Mouse (Mus musculus) spleen, adult 2 months (tissue): ENCODE data around the gene Kdsr.

Experiments used
- CTCF ChIP-seq: fragments of 200-500 bp; IDR thresholded peaks from 2 replicates; pipeline ENCODE4 v1.5.1; 2011; ENCODE audit warnings: mild to moderate bottlenecking, inconsistent platforms; ENCODE audit not compliant: insufficient read depth, insufficient read length, insufficient replicate concordance; ENCODE audit errors: extremely low read depth
- POLR2A ChIP-seq: fragments of 200-500 bp; IDR thresholded peaks from 2 replicates; pipeline ENCODE4 v1.6.1; 2011; ENCODE audit warnings: low read depth, low read length, inconsistent platforms

DNA sequence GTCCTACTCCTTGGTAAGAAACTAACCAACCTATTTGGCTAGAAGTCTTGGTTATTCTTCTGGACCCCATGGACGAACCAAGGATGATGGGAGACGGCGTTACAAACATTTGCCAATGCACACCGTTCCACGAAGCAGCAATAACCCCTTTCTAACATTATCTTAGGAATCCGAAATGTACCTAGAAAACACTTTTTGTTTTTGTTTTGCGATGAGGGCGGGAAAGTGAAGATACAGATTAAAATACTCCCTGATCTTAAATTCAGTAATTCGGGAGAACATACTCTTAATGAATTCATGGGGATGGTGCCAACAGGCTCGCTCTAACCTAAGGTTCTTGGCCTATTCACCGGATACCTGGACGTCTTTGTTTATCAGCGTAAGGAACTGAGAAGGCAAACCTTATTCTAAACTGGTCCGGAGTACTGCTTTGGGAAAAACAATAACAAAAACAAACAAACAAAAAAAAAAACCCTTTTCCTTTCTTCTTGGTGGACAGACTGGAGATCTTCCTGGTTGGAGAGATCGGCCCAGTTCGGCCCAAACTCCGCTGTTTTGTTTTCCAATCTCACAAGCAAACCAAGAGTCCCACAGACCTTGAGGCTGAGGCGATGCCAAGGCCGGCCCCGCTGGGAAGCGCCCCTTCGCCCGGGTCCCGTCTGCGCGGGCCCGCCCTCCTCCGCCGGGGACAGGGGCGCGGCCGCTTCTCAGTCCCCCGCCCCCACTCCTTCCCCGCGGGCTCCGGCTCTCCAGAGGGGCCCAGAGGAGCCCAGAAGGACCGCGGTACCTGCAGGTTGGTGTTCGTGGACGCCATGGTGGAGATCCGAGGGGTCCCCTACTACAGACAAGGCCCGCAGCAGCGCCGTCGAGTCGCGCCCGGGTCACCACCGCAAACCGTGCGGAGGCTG, 36.4 kb upstream of the Kdsr start:
- TF ChIP-seq POLR2A (no peak), CTCF (no peak)
